Mouse (Mus musculus) forebrain, embryonic 16.5 days (tissue): ENCODE measurements around the gene Cemip. TPM values are rescaled to one million over a fixed set of nuclear protein-coding genes. Genes with fewer than 3 reads are reported as not detected.

ENCODE experiments used
- ATAC-seq: fragments of 200-750 bp; cut with Nextera tagmentation; 2 replicates; pipeline ENCODE4 v1.8.0; 2017; ENCODE audit warnings: mild to moderate bottlenecking, moderate library complexity
- H3K27ac ChIP-seq: fragments of 300-500 bp; sonication (generic); 2 replicates; pipeline ENCODE4 v1.5.1; 2014; ENCODE audit warnings: low read length, control low read depth
- H3K27me3 ChIP-seq: fragments of 300-500 bp; sonication (generic); replicated peaks from 2 replicates; pipeline ENCODE4 v1.6.1; 2014; ENCODE audit warnings: low read length; ENCODE audit not compliant: control insufficient read depth, insufficient read depth
- H3K36me3 ChIP-seq: fragments of 300-500 bp; sonication (generic); 2 replicates; pipeline ENCODE4 v1.6.1; 2014; ENCODE audit not compliant: control insufficient read depth, insufficient read depth
- H3K4me1 ChIP-seq: fragments of 300-500 bp; sonication (generic); replicated peaks from 2 replicates; pipeline ENCODE4 v1.6.1; 2014; ENCODE audit warnings: low read length; ENCODE audit not compliant: control insufficient read depth, insufficient read depth
- H3K4me2 ChIP-seq: fragments of 300-500 bp; sonication (generic); 2 replicates; pipeline ENCODE4 v1.6.1; 2014; ENCODE audit warnings: mild to moderate bottlenecking, low read length, control low read depth
- H3K4me3 ChIP-seq: fragments of 300-500 bp; sonication (generic); replicated peaks from 2 replicates; pipeline ENCODE4 v1.5.1; 2014; ENCODE audit warnings: mild to moderate bottlenecking, low read length, control low read depth
- H3K9ac ChIP-seq: fragments of 300-500 bp; sonication (generic); replicated peaks from 2 replicates; pipeline ENCODE4 v1.6.1; 2014; ENCODE audit warnings: low read depth, low read length, control low read depth
- H3K9me3 ChIP-seq: fragments of 300-500 bp; sonication (generic); 2 replicates; pipeline ENCODE4 v1.6.1; 2016; ENCODE audit warnings: low read length; ENCODE audit not compliant: control insufficient read depth
- WGBS: fragments of 180-500 bp; shearing (Covaris S2); extraction: QIAGEN DNeasy Blood & Tissue Kit; methylation state at CpG from one replicate; pipeline ENCODE4 v1.1.7; 2014; 5-methylcytosine and 5-hydroxymethylcytosine counted together
- polyA plus RNA-seq: library from polyadenylated mRNA; unstranded; fragments of >200 nt; fragmentation: Nextera tagmentation; extraction: Ambion mirVana; gene quantifications from 2 replicates; pipeline ENCODE4 v1.2.1, GENCODE M21; 2015

Gene Cemip
- polyA plus RNA-seq, 1 experiment from 2014 or later, result 0.60 TPM

GRCm38 (mm10) chr7:84100672-84101071, 14.4 kb upstream of the Cemip start:
- Histone ChIP-seq H3K4me1 (no peaks in the 10 kb centered on the region), H3K9ac (no peak overlapping the region), H3K4me2 (no peak overlapping the region), H3K27me3 (no peaks in the 10 kb centered on the region), H3K27ac (no peak overlapping the region), H3K36me3 (no peaks in the 10 kb centered on the region; the same call in 1 of the 2 replicates), H3K4me3 (no peak overlapping the region), H3K9me3 (no peaks in the 10 kb centered on the region)
- 91% methylated on average over 3 of the region's 3 CpGs for WGBS
- no peak for ATAC-seq

DNA sequence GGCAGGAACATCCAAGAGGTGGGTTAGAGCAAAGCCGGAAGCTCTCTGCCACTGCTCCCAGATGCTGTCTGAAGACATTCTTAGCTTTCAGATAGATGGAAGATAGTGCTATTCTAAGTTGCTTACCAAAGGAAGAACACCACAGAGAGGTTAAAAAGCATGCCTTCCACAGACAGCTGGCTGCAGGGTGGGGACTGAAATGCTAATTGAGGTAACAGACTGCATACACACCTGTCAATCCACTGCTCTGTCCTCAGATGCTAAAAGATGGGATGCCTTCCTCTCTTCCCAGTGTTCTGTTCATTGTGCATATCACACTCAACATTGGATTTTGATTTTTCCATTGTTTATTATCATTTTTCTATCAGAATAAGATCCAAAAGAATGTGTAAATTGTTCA, 11.8 kb upstream of the Cemip start:
- 97% methylated on average over 1 of the region's 1 CpGs for WGBS
- Histone ChIP-seq H3K9me3 (no peaks in the 10 kb centered on the region), H3K4me2 (no peak overlapping the region), H3K36me3 (no peaks in the 10 kb centered on the region), H3K27me3 (no peaks in the 10 kb centered on the region), H3K4me3 (no peak overlapping the region), H3K27ac (no peak overlapping the region), H3K4me1 (no peaks in the 10 kb centered on the region), H3K9ac (no peak overlapping the region)
- no peak for ATAC-seq

DNA sequence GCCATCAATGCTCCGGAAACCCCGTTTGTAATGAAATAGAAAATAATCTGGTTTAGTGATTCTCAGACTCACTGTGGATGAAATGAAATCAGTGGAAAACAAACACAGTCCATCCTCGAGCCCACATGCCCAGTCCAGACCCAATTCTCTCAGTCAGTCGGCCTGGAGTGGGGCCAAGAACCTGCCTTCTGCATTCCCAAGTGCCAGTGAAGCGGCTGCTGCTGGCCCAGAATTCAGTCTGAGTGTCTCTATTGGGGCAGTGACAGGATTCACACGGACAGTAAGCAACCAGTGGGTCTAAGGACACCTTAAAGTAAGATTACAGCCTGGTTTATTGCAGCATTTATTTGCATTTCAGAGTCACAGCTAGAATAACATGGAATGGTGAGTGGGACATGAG, 10.2 kb upstream of the Cemip start:
- Histone ChIP-seq H3K9me3 (no peaks in the 10 kb centered on the region), H3K4me3 (no peak overlapping the region), H3K4me1 (no peaks in the 10 kb centered on the region), H3K36me3 (no peaks in the 10 kb centered on the region), H3K27ac (no peak overlapping the region), H3K9ac (no peak overlapping the region), H3K4me2 (no peak overlapping the region), H3K27me3 (no peaks in the 10 kb centered on the region)
- 55% methylated on average over 6 of the region's 6 CpGs for WGBS
- no peak for ATAC-seq

DNA sequence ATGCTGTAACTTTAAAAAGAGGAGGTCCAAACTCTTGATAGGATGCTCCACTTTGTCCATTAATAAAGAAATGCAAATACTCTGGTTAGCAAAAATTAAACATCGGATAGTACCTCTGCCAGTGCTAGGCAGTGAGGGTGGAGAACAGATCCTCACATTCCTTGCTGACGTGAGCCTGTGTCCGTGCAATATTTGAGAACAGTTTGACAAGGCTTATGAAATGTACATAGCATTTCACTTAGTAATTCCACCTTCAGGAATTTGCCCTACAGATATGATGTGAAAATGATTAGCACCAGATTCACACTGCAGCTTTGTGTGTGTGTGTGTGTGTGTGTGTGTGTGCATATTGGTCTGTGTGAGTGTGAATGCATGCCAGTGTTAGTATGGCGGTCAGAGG, 4.5 kb upstream of the Cemip start:
- H3K4me1 ChIP-seq, result peaks cover 3% of the 10 kb centered on the region
- H3K4me2 ChIP-seq, result no peak overlapping the region
- H3K36me3 ChIP-seq, result no peaks in the 10 kb centered on the region
- whole genome bisulfite sequencing, result 89% methylated on average over 4 of the region's 4 CpGs
- no peaks in the 10 kb centered on the region for H3K27me3 ChIP-seq
- no peak overlapping the region for H3K9ac ChIP-seq
- no peaks in the 10 kb centered on the region for H3K9me3 ChIP-seq
- ATAC-seq, result no peak
- no peak overlapping the region for H3K4me3 ChIP-seq
- no peak overlapping the region for H3K27ac ChIP-seq

DNA sequence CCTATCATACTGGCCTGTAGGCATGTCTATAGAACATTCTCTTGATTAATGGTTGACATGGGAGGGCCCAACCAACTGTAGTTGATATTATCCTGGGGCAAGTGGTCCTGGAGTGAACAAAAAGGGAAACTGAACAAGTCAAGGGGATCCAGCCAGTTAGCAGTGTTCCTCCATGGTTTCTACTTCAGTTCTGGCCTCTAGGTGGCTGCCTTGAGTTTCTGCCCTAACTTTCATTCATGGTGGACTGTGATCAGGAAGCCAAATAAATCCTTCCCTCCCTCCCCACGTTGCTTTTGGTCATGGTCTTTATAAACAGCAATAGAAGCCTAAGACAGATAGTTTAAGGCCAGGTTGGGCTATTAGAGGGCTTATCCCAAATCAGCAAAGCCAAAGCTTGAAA, 3.5 kb upstream of the Cemip start:
- Histone ChIP-seq H3K36me3 (no peaks in the 10 kb centered on the region), H3K27ac (no peak overlapping the region), H3K4me3 (no peak overlapping the region), H3K4me1 (peaks cover 12% of the 10 kb centered on the region), H3K27me3 (0 out of 2 replicates have a peak, but pooled peaks cover 5% of the 10 kb centered on the region), H3K4me2 (no peak overlapping the region), H3K9ac (no peak overlapping the region), H3K9me3 (no peaks in the 10 kb centered on the region)
- no peak for ATAC-seq
- WGBS, result 30% methylated on average over 1 of the region's 1 CpGs

- 11% methylated on average over 4 of the region's 4 CpGs for WGBS
- ATAC-seq, result no peak
- H3K9me3 ChIP-seq, result no peaks in the 10 kb centered on the region
These were observed 2.7 kb upstream of the Cemip start for GRCm38 (mm10) chr7:84088971-84089370.

GRCm38 (mm10) chr7:84088191-84088590, 1.9 kb upstream of the Cemip start:
- WGBS, result 80% methylated on average over 3 of the region's 3 CpGs

More at GRCm38 (mm10) chr7:84088971-84089370, 2.7 kb upstream of the Cemip start:
- Histone ChIP-seq H3K27me3 (0 out of 2 replicates have a peak, but pooled peaks cover 6% of the 10 kb centered on the region), H3K4me2 (no peak overlapping the region), H3K27ac (no peak overlapping the region), H3K36me3 (no peaks in the 10 kb centered on the region), H3K4me3 (no peak overlapping the region), H3K4me1 (peaks cover 12% of the 10 kb centered on the region), H3K9ac (no peak overlapping the region)

DNA sequence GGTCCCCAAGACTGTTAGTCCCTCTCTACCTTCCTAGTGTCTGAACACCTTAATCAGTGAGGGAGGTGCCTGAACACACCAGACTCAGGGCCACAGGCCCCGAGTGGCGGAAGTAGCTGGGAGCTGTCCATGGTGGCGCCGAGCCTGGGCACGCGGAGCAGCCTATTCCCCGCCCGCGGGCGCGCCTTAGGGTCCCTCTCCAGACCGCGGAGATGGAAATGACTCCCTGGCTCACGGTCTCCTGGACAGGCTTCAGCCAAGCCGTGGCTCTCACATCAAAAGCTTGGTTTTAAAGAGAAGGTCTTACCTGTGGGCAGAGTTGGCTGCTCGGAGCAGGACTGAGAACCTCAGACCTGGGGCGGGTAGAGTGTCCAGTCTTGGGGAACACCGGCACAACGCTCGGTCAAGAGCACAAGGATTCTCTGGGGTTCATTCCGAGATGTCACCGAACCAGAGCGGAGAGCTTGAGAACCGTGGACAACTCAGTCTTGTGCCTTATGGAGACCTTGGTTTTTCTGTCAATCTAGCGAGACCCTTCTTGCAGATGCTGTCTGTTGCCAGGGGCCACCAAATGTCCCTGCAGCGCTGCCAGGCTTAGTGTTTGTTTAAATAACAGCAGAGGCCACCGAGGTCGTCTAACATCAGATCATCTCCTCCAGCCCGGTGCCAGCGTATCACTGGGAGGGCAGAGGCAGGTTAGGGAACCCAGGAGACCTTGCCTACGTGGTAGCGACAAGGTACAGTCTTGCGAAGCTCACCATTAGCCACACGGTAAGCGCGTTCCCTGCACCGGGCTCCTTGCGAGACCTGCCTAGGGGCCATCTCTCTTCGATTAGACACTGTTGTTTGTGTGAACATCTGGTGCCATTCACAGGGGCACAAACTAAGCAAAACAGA, 1.0 kb downstream of the Cemip start:
- 3% methylated on average over 39 of the region's 39 CpGs for WGBS
- H3K27ac ChIP-seq, result no peak overlapping the region
- ATAC-seq, result peak; percentile 13; the same call in 1 of the 2 replicates
- no peaks in the 10 kb centered on the region for H3K9me3 ChIP-seq
- H3K27me3 ChIP-seq, result 0 out of 2 replicates have a peak, but pooled peaks cover 6% of the 10 kb centered on the region
- peak overlapping the region; percentile 56 for H3K4me3 ChIP-seq
- H3K4me1 ChIP-seq, result peaks cover 12% of the 10 kb centered on the region
- H3K4me2 ChIP-seq, result peak overlapping the region; percentile 69
- no peaks in the 10 kb centered on the region for H3K36me3 ChIP-seq
- H3K9ac ChIP-seq, result 0 out of 2 replicates have a peak overlapping the region, but pooled peaks have one; percentile 11

More at GRCm38 (mm10) chr7:84088191-84088590, 1.9 kb upstream of the Cemip start:
- Histone ChIP-seq H3K36me3 (no peaks in the 10 kb centered on the region), H3K27ac (no peak overlapping the region), H3K4me3 (no peak overlapping the region), H3K9ac (no peak overlapping the region), H3K27me3 (0 out of 2 replicates have a peak, but pooled peaks cover 6% of the 10 kb centered on the region), H3K4me2 (no peak overlapping the region), H3K9me3 (no peaks in the 10 kb centered on the region), H3K4me1 (peaks cover 12% of the 10 kb centered on the region)
- no peak for ATAC-seq

- no peak overlapping the region for H3K27ac ChIP-seq
- no peak overlapping the region for H3K4me2 ChIP-seq
- no peak overlapping the region for H3K9ac ChIP-seq
- no peaks in the 10 kb centered on the region; the same call in 1 of the 2 replicates for H3K4me1 ChIP-seq
- H3K9me3 ChIP-seq, result no peaks in the 10 kb centered on the region
- no peaks in the 10 kb centered on the region for H3K27me3 ChIP-seq
- H3K4me3 ChIP-seq, result no peak overlapping the region
- 76% methylated on average over 7 of the region's 7 CpGs for WGBS
- no peaks in the 10 kb centered on the region for H3K36me3 ChIP-seq
- ATAC-seq, result no peak
These were observed 8.9 kb downstream of the Cemip start for GRCm38 (mm10) chr7:84077257-84078013.
